Mouse (Mus musculus) skeletal muscle tissue, adult 2 months (tissue): ENCODE measurements around the gene Ilkap.

Experiments
- DNase-seq: peaks from one replicate; pipeline ENCODE4 v3.0.0-alpha.2; 2012; ENCODE audit warnings: low read depth, low spot score

The Ilkap gene

GRCm38 (mm10) chr1:91413898-91414594 is 15.4 kb upstream of the Ilkap start, which contains the start of gene Hes6:
Hes6 (minus strand) TSS chr1:91414038.
- DNase-seq: peak; percentile 85

DNA sequence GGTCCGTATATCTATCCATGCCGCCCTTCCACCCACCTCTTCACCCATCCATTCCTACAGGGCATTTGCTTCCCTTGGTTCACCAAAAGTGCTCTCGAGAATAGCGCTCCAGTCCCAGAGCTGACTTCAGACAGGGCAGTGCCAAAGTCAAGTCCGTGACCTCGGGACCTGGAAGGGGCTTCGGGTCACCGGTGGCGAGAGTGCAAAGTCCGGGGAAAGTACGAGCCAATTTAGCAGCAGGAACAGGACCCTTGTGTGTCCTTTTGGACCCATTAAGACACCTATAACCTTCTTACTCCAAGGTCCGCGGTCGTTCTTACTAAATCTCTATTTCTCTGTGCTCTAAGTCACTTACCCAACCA is 14.9 kb upstream of the Ilkap start:
- DNase-seq: no peak

GRCm38 (mm10) chr1:91413030-91413506 is 14.5 kb upstream of the Ilkap start:
- peak; percentile 96 for DNase-seq

DNA sequence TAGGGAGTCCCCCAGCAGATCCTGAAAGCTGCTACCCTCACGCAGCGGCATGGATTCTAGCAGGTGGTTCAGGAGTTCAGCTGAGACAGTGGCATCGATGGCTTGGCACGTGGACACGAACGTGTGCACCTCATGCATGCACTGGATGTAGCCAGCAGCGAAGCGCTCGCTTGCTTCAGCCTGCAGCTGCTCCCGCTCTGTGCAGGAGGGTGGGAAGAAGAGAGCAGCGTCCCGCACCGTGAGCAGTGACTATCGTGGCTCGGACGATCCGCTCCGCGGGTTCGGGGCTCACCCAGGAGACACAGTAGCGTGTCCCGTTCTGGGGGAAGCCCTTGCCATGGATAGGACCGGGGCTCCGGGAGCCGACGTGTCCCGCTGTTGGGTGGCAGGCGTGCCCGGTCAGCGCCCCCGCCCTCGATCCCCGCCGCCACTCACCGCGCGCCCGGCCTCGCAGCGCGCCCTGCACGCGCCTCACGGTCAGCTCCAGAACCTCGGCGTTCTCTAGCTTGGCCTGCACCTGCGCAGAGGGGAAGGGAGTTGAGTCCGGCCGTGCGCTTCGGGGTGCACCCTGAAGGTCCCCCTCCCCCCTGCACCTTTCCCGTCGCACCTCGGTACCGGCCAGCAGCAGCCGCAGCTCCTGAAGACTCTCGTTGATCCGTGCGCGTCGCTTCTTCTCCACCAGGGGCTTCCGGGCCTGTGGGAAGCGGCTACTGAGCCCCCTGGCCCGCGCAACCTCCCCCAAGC is 13.8 kb upstream of the Ilkap start:
- DNase-seq: no peak

- no peak for DNase-seq
Observed at GRCm38 (mm10) chr1:91411631-91412285, 13.1 kb upstream of the Ilkap start.

DNA sequence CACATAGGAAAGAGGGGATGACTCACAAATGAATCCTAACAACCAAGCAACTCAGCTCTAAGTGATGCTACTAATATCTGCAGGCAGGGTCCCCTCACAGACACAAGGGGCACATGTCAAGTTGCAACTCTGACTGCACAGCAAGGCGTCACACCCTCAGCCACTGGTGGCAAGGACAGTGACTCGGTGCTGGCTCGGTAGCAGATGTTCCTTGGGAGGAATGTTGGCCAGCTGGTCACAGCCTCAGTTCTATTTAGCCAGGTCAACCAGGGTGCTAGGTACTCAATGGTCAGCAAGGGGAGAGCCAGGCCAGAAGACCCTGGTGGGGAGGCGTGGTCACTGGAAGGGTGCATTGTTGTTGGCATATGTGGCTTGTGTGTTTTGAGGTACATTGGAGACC is 9.2 kb upstream of the Ilkap start:
- DNase-seq: no peak

GRCm38 (mm10) chr1:91405406-91406169 is 7.0 kb upstream of the Ilkap start:
- peak; percentile 68 for DNase-seq

- DNase-seq: no peak
Observed at GRCm38 (mm10) chr1:91404976-91405375, 6.4 kb upstream of the Ilkap start.

DNA sequence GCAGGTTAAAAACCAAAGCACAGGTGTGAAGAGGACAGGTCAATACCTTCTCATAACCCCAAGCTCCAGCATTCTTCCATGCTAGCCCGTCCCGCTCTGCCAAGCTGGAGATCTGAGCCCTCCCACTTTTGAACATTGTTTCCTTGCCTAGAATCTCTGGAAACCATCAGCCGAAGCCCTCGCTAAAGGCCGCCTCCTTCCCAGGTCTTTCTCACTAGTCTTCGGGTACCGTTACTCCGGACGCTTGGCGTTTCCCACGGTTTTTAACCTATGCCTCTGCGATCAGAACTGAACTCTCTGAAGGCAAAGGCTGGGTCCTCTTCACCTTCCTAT is 722 bp downstream of the Ilkap start:
- DNase-seq: no peak

DNA sequence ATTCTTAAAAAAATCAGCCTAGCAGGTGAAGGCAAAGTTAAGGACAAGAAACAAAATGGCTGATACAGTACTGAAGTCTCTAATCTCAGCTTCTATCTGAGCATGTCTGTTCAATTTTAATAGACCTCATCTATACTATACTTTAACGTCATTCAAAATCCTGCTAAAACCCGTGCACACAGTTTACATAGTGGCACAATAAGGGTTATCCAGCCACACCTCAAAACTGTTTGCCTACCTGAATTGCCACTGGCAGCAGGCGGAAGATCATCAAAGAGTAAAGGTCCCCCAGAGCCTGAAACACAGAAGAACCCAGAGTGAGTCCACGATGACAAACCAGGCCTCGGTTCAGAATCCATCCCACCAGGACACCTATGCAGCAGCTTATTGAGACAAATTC is 8.2 kb downstream of the Ilkap start:
- no peak for DNase-seq

GRCm38 (mm10) chr1:91381091-91381471 is 17.5 kb downstream of the Ilkap start:
- no peak for DNase-seq

GRCm38 (mm10) chr1:91380453-91381090 is 18.0 kb downstream of the Ilkap start:
- peak; percentile 68 for DNase-seq

GRCm38 (mm10) chr1:91373414-91373835 is 25.2 kb downstream of the Ilkap start:
- DNase-seq: peak; percentile 60

- DNase-seq: no peak
Observed at GRCm38 (mm10) chr1:91370055-91370454, 28.6 kb downstream of the Ilkap start.

DNA sequence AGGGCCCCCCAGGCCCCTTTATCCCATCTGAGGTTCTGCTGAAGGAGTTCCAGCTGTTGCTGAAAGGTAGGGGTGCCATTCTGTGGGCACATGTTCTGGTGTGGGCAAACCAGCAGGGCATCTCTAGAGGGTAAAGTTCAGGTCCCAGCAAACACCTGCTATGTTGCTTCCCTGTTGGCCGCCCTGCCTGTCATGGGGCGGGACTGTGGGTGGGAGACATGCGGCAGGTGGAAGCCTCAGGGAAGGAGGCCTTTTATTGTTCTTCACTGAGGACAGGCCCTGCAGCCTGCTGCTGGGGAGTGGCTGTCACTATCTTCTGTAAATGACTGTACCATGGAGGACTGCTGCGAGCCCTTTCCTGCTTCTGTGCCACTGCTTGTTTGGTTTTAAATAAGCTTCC is 29.2 kb downstream of the Ilkap start:
- no peak for DNase-seq

DNA sequence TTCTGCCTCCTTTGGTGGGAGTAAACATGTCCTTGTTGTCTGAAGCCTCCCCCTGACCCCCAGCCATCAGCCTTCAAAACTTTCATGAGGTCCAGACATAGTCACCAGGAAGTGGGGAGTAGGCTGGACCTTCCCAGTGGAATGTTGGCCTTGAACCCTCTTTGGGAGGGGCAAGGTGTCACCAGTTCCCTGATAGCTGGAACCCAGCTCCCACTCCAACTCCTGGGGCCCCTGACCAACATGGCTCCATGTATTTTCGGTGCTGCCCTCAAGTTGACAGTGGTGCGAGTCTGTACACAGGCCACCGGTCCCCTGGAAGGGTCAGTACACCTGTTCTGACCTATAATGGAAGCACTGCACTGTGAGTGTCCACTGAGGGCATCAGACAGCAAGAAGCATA is 31.3 kb downstream of the Ilkap start:
- no peak for DNase-seq

DNA sequence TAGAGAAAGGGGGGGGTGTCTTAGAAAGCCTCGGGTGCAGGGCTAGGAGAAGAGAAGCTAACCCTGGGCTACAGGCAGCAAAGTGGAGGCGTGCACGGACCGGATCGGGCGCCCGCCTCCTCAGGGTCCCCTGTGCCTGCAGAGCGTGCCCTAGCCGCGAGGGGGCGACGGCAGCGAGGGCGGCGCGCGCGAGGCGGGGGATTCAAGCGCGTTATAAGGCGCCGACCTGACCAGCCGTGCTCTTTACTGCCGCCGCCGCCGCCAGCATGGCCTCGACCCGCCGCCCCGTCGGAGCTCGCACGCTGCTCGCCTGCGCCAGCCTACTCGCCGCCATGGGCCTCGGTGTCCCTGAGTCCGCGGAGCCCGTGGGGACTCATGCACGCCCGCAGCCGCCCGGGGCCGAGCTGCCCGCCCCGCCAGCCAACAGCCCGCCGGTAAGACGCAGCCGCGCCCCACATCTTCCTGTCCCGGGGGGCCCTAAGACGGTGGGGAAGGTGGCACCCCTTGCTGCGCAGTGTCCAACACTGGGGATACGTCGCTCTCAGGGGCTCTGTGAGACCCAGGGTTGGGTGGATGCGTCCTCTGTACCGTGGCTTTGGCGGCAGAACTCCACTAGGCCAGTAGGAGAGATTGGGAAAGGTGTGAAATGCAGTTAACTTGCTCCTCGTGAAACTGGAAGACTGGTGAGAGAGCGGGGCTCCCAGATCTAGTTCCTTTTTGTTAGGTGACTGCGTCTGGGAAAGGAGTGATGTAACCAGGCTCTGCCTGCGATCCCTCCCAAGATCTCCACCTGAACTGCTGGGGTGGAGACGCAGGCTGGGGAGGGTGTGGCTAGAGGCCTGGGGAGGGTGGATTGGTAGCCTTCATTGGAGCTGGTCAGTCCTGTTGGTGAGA is 32.2 kb downstream of the Ilkap start, which contains the start of gene Erfe:
TSS of gene Erfe (plus strand) at position 216 of the 894 bp plus-strand sequence.
- no peak for DNase-seq

GRCm38 (mm10) chr1:91365816-91366214 is 32.8 kb downstream of the Ilkap start:
- DNase-seq: no peak

- DNase-seq: peak; percentile 66
Observed at GRCm38 (mm10) chr1:91364822-91365644, 33.6 kb downstream of the Ilkap start.
